Mouse (Mus musculus): ENCODE data around the gene Cwc27.

DNA sequence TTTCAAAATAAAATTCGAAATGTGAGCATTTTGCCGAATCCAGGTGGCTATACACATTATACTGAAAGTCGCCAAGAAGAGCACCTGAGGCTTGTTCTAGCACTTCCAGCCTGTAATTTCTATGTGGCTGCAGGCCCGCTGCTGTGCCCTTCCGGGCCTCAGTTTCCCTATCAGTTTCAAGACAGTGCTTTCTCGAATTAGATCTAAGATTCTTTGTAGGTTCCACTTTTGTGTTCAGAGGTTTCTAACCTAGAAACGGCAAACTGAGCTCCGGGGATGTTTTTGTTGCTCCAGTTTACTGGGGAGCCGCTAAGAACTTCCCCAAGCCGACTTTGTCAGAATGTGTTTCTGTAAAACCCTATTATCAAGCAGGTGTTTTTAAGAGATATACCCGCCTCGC, 754 bp upstream of the Cwc27 start:
- no peak for TF ChIP-seq POLR2A (IDR thresholded peaks at IDR 0.05; ENCODE audit: extremely low read depth, insufficient read depth, low read length)
- no peak for TF ChIP-seq CTCF (IDR thresholded peaks at IDR 0.05; ENCODE audit: low read depth, low read length)

Data from liver, adult 2 months (tissue).